Mouse (Mus musculus): ENCODE data around the gene Tmem43.
"Not testable (repeated sequence)": the region's sequence is repeated elsewhere in the genome, so short reads cannot be mapped to it uniquely, and the experiment has no call there.

Gene Tmem43

DNA sequence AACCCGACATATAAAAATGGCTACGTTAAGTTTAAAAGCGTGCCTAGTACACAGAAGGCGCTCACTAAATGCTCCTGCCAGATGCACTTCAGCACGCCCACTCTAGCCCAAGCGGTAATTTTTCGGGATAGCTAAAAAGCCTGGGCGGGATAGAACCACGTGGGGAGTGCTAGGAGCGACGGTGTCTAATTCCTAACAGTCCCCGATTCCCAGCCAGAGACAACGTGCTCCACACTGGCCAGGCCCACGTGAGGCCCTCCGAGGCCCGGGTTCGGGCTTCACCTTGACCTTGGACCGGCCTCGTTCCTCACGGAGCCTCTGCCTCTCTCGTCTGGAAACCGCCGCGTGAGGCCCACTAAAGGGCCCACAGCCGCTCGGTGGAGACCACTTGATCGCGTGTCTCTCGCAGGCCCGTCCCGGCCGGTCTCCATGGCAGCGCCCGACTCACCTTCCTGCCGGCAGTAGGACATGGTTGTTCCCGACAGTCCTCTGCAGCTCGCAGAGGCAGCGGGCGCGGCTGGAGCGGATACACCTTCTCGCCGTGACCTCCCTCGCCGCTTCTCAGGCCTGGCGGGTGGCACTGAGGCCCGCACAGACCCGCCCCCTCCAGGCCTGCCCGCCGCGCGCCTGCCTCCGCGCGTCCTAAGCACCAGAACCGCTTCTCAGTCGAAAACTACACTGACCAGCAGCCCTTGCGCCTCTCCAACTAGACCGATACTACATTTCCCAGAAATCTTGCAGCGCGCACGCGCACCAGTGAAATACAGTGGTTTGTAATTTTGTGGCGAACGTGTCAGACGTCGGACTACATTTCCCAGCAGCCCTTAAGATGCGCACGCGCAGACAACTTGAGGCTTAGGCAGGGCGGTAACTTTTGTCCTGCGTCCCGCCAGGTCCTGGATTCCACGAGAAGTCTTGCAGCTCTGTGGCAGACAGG lies at the start of gene Tmem43, which contains the start of gene Chchd4:
Gene Tmem43, plus strand, starts transcription at position 836 of the 937 bp plus-strand sequence.
Gene Chchd4, minus strand, starts transcription at position 679 of the 937 bp plus-strand sequence.
- peak; percentile 97 for DNase-seq (ENCODE audit: low spot score in 2 of 2)

DNA sequence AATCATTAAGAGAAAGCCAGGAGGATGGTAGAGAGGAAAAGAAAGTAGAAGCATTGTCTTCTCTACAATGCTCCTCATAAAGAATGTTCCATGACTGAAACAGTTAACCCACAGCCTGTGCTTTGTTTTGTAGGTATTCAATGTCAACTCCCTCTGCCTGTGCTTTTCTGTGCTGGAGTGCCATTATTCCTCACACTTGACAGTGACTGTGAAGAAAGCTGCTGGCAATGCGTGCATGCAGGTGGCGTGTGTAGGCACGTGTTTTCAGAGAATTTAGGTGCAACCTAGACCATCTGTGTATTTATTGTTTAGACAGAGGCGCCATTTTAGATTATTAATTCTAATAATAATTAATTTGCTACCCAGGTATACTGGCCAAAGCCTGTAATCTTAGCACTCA lies 49.4 kb upstream of the Tmem43 start:
- DNase-seq (ENCODE audit: low spot score in 2 of 2) = no peak

DNA sequence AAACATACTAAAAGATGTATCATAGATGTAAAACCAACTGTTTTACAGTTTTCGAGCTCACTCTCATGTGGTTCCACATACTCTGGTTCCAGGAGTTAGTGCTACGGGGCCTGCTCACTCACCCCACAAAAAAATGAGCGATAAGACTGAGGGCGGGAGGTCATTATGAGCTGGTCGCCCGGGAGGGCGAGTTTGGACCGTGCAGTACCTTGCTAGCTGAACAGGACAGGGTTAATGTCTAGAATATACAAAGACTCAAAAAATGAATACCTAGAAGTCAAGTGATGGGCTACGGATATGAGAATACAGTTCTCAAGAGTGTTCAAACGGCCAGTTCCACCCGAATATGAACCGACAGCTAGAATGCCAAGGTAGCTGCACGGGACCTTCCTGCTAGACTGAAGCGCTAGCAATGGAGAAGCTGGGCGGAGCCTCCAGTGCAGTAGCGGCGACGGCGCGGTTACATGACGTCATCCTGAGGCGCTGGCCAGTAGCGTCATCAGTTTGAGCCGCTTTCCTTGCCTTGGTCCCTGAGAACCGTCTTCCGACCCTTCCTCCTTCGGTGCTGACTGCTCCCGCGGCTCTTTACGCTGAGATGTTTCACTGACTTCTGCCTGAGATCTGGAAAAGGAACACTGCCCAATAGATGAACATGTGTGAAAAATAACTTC lies 32.9 kb upstream of the Tmem43 start:
- DNase-seq (ENCODE audit: low spot score in 2 of 2) = peak; percentile 88 to 93

DNA sequence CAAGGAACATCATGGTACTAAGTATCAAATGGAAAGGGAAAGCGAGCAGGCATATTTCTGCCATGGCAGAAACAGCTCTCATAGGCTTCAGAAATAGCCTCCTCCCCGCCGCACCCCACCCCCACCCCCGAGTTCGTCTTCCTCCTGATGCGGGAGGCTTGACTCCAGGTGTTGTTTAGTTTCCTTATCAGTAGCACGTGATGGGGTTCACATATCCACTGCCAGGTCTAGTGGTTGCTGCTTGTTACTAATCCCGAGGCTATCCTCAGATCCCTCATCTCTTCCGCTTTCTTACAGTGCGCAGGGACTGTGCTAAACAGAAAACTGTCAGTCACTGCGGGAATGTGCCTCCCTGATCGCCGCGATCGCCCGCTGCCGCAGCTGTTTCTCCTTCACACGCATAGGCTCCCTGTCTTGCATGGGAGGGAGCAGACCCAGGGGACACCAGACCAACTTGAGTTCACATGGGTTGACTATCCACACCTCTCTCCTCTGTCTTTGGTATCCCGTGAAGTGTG lies 32.3 kb upstream of the Tmem43 start:
- DNase-seq (ENCODE audit: low spot score in 2 of 2) = no peak

DNA sequence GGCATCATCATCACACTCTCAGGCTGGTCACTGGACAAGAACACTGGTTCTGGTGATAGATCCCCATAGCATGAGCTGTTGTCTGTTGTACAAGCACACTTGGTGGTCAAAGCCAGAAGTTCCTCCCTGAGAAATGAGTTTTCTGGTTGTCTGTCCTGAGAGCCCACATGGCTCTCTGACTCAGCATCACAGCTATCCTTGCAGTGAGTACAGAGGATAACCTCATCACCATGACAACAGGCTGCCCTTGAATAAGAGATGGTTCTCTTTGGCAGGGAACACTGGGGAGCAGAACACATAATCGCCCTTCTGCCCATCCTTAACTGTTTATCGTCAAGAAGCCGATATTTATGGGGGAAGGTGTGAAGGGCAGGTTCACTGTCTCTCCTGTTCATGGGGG lies 28.2 kb upstream of the Tmem43 start:
- no peak for DNase-seq (ENCODE audit: low spot score in 2 of 2)

DNA sequence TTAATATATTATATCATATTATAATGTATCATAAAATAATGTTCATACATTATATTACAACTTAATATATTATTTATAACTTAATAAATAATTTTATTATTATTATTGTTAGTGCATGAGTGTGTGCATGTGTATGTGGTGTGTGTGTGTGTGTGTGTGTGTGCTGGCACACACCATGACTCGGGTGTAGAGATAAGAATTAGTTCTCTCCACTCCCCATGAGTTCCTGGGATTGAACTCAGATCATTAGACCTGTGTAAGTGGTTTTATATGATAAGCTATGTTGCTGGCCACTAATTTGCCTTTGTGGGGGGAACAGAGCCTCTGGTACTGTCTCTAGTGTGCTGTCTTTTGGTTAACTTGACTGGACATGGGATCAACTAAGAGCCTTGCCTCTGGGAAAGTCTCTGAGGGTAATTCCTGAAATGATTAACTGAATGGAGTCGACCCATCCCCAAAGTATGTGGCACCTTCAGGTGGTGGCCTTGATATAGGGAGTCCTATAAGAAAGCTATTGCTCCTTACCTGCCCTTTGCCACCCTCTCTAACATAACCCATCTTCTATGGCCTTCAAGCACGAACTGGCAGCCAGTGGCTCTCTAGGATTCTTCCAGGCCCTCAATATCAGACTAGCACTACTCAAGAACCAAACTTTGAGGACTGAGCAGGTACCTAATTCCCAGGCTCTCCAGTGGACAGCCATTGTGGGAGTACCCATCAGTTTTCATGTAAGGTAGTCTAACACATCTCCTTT lies 23.9 kb upstream of the Tmem43 start:
- no peak for DNase-seq (ENCODE audit: low spot score in 2 of 2)

DNA sequence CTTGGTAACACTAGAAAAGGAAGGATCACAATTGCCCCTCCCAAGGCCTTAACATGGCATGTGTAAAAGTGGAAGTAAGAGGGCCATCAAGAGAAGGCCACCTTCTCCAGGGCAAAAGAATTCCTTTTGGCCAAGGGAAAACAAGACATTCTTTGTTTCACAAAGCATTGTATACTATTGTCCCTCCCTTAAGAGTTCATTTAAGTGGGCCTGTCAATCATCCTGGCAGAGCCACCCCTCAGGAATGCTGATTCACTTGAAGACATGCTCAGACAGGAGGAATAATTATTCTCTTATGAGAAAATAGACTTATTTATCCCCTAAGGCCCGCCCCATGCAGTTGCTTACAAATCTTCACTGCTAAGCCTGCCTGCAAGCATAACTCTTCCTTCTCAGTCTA lies 21.4 kb upstream of the Tmem43 start:
- DNase-seq (ENCODE audit: low spot score in 2 of 2) = no peak

DNA sequence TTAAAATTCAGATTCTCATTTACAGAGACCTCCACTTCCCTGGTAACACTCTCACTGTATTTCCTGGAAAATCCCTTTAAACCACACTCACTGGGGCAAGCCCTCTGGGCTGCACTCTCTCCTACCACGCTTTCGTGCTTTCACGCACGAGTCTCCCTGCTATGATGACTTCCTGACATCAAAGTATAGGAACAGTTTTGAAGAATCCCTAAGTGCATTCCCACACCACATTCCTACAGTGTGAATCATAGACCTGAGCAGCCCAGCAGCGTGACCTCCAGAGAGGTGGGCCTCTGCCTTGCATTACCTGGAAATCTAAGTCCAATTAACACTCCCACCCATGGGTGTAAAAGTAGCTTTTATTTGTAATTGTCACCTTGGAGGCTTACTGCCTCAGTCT lies 19.0 kb upstream of the Tmem43 start:
- DNase-seq (ENCODE audit: low spot score in 2 of 2) = no peak

DNA sequence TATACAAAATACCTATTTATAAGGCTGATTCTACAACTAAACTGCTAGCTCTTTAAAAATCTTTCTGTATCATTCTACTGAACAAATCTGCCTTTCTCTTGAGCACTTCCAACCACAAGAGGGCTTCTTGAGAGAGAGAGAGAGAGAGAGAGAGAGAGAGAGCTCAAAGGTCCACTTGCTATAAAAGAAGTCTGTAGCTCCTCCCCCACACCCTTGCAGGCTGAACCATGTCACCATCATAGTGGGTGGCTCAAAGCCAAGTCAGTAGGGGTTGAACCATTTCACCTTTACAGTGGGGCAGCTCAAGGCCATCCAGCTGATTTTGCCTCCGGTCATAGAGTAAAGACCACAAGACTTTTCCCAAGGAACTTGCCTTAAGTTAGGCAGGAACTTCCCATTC lies 14.0 kb upstream of the Tmem43 start:
- DNase-seq (ENCODE audit: low spot score in 2 of 2) = no peak

DNA sequence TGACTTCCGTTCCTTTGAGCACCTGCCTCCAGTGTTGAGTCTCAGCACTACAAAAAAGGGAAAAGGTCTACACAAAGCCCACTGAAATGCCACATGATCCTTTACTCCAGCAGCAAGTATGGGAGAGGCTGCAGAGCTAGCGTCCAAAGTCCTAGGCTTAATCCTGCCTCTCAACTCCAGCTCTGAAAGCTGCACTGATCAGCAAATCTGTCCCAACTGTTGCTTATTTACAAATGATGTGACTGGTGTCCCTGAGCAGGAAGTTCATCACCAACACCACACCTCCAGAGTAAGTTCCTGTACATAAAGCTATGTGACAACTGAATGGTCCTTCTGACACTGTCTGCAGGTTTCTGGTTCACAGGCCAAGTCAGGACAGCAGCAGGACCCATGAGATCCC lies 7.7 kb upstream of the Tmem43 start:
- no peak for DNase-seq (ENCODE audit: low spot score in 2 of 2)

DNA sequence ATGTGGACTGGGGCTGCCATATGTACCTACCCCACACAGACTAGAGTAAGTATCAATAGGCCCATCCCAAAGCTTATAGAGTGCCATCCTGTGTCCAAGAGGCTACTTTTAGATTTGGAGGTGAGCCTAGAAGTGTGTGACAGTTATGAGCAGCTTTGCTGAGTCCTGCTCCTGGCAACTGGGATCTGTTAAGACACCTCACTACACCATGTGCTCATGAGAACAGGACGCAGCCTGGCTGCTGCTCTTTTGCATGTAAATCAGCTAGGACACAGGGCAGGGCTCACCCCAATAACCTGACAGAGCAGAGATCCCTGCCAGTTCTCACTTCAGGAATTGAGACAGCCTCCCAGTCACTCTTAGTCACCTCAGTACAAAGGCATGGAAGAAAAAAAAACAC lies 6.4 kb upstream of the Tmem43 start:
- DNase-seq (ENCODE audit: low spot score in 2 of 2) = no peak

DNA sequence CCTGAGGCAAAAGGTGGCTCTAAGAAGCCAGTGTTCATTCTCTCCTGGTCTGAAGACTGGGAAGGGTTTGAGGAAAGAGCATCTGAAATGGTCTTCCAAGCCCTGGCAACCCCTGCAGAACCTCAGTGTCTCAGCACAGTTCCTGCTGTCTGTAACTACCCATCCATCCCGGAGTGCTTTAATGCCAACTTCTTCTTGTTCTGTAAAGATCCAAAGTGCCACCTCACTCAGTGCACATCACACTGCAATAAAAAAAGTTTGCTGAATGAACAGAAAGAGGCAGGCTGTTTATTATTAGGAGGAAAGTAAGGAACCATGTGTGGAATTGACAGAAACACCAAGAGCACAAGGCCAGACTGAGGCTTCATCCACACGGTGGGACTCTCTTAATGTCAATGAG lies 2.8 kb upstream of the Tmem43 start:
- no peak for DNase-seq (ENCODE audit: low spot score in 2 of 2)

DNA sequence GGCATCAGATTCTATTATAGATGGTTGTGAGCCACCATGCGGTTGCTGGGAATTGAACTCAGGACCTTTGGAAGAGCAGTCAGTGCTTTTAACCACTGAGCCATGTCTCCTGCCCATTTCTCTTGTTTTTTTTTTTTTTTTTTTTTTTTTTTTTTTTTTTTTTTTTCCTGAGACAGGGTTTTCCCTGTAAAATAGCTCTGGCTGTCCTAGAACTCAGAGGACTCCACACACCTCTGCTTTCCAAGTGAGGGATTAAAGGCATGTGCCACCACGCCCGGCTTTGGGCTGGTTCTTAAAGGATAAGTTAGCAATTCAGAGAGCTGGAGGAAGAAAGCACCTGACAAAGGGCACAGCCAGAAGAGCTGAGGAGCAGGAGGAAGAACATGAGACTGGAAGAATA lies 2.1 kb upstream of the Tmem43 start:
- not testable (repeated sequence) for DNase-seq (ENCODE audit: low spot score in 2 of 2)

DNA sequence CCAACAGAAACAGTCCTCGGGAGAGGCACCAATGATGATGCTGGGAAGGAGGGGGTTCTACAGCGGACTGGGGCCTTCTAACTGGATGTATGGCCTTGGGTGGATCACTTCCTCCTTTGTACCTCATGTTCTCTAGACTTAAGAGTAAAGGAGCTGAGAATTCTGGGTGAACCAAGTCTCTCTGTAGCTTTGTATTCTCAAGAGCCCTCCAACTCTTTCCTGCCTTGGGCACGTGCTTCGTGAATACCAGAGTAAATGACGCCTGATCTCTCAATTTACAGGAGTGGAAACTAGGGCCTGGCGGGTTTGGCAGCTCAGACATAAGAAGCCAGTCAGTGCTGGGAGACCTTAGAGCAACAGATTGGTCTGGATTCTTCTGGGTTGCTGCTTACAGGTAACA lies 1.2 kb upstream of the Tmem43 start:
- DNase-seq (ENCODE audit: low spot score in 2 of 2) = no peak

DNA sequence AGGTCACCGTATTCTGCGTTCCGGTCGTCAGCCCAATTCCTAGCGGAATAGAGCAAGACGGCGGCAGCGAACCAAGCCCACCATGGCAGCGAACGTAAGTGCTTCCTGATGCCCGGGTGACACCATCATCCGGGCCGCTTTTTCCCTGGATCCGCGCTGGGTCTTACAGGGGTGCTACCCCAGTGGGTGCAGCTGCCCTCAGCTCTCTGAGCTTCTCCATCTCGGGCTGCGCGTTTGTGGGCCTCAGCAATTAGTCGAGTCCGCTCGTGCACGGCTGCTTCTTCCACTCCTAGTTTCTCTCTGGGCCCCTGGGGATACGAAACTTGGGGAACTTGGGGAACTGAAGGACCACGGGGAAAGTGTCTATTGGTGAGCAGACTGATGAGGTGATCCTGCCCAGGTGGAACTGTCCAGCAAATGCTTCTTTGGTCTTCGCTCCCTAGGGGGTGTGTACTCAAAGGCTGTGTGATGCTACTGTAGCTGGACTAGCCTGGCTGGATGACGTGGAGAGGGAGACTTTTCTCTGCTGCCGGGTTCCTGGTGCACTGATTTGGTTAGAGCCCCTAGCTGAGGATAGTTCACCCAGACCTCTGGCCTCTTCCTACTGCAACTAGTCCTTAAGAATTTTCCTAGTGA lies 420 bp downstream of the Tmem43 start:
- DNase-seq (ENCODE audit: low spot score in 2 of 2) = no peak

DNA sequence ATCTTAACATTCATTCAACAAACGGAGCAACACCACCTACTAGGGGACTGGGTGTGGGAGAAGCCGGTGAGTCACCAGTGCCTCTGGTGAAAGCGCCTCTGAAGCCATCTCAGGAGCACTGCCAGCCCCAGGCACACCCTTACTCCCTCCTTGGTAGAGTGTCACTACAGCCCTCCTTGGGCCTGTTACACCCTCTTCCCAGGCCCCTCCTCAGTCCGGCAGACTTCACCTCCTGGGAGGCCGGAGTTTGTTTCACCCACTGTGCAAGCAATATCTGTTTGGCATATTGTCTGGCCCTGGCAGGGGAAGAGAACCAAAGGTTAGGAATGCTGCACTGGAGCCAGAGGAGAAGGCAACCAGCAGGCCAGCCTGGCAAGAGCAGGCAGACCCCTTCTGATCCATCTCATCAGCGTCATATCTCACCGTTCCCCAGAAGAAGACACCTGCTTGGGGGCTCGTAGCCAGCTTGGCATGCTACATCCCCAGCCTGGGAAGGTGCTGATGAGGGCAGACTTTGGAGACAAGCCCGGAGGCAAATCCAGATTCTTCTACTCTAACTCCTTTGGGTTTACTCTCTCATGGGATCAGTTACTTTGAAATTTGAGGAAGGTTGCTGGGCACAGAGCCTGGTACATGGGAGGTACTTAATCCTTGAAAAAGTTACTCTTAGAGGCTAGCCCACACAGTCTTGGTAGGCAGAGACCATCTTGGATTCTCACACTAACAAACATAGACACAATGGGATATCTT lies 1.1 kb downstream of the Tmem43 start:
- peak in 1 of 2 experiments; percentile 8 for DNase-seq (ENCODE audit: low spot score in 2 of 2)

DNA sequence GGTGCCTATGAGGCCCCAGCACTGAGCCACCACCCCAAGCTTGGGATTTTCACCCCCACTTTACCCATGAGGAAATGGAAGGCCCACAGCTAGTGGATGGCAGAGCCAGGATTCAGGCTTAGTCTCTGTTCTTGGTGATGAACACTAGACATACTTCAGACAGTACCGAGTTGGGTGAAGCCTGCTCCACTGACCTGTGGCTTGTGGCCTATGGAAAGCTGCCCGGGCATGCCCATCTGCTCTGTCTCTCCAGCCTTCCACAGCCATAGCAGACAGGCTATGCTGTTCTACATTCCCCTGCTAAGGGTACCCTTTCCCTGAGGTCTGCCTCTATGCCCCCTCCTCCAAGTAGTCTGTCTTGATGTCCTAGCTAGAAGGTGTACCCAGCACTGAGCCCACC lies 3.0 kb downstream of the Tmem43 start:
- DNase-seq (ENCODE audit: low spot score in 2 of 2) = no peak

DNA sequence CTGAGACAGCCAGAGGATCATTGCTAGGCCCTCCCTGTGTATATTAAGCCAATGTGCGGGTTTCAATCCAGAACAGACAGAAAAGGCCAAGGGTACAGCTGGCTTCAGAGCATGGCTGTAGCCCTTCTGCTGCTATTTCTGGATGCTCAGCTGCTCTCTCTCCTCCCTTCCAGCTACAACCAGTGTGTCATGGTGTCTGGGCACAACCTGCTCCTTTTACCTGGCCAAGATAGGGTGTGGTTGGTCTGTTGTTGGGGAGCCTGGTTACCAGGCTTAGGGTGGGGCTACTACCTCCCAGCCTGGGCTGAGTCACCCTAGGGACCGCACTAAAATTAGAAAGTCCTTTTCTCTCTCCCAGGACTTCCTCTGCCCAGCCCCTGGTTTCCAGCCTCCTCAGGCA lies 9.9 kb downstream of the Tmem43 start:
- DNase-seq (ENCODE audit: low spot score in 2 of 2) = no peak

DNA sequence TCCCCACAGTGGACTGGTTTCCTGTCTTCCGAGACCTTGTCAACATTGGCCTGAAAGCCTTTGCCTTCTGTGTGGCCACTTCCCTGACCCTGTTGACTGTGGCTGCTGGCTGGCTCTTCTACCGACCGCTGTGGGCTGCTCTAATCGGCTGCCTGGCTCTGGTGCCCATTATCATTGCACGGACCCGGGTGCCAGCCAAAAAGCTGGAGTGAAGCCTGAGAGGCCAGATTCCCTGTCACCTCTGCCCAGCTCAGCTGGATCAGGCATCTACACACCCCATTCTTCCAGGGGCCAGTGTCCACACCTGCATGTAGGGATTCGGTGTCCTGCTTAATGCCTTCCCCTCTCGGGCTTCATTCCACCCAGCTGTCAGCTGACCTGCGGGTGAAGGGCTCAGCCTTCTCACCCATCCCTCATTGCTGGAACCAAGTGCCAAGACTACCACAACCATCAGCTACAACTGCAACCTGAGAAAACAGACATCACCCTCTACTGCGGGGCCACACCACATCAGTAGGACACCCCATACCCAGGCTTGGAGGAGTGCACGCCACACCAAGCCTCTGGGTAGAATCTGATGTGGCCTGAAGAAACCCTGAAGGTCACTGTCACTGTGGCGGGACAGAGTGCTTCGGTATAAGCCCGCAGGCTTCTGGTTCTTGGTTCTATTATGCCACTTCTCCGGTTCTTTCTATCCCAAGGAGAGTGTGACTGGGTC lies 13.4 kb downstream of the Tmem43 start:
- DNase-seq (ENCODE audit: low spot score in 2 of 2) = no peak

DNA sequence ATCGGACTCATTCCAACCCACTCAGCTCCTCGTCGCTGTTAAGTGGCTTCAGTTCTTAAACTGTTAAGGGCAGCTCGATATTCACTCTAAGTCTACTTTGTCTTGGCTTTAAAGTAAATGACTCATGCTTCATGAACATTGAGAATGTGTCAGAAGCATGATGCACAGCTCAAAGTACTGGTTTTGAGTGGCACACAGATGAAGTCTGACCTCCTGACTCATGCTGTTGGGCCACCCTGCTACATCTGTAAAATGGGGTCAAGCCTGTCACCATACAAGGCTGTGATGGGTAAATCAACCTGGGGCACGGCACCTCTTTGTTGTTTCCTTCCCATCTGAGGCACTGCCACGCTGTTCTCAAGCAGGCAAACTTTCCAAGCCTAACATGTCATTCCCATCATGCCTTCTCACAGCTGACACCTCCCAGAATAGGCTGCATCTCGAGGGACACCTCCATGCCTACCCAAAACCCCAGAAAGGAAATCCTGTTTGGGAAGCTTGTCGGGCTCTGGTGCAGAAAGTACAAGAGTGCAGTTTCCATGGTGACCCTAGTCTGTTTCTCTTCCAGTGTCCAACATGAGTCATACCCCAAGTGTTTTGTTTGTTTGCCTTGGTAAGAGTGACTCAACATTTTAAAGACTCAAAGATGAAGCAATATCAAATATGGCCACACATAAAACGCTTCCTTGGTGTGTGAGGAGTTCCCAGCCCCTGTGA lies 15.2 kb downstream of the Tmem43 start:
- no peak for DNase-seq (ENCODE audit: low spot score in 2 of 2)

All from thymus, postnatal 10 days (tissue).